In the genomic region with DNA sequence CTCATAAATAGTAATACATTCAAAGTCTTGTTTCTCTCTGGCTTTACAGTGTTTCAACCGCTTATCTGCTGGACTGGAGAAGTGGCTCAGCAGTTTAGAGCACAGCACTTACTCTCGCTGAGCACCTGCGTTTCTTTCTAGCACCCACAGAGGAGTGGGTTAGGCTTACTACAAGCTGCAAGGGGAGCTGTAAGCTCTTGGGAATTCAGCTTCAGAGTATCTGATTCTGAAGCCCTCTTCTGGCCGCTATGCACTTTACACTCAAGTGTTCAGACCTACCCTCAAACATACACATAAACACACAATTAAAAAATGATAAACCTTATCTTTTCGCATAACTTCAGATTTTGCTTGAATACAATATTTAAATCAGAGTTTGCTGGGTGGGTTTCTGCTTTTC, we compare ENCODE assay signal across 9 mouse cellular contexts. TPM values are rescaled to one million over a fixed set of nuclear protein-coding genes. Genes with fewer than 3 reads are reported as not detected.
DNase-seq lines count a peak whose midpoint lies in the region; ATAC-seq and TF ChIP-seq lines count a peak whose summit lies in the region.
"Had no signal": no experiment of that assay in that cellular context is flagged by ENCODE, and none has a peak within 500 bp of the region (broad histone marks: within the 10 kb centered on the region; RNA-seq: fewer than 3 reads in every experiment).

No protein-coding gene starts in this region.

- WGBS in hindbrain, embryonic 11.5 days = 28% methylated on average over 5 of the region's 5 CpGs
- 28% methylated on average over 5 of the region's 5 CpGs for WGBS in hindbrain, embryonic 10.5 days
- WGBS in intestine, embryonic 14.5 days = 28% methylated on average over 5 of the region's 5 CpGs
- WGBS in stomach, postnatal 0 days = 29% methylated on average over 5 of the region's 5 CpGs

- no peaks in the 10 kb centered on the region for H3K9me3 ChIP-seq in hindbrain, embryonic 11.5 days (ENCODE audit: control insufficient read depth, low read length)
- no peaks in the 10 kb centered on the region for H3K9me3 ChIP-seq in hindbrain, embryonic 10.5 days
- H3K9me3 ChIP-seq in intestine, embryonic 14.5 days (ENCODE audit: control insufficient read depth, low read length) = no peaks in the 10 kb centered on the region
- no peaks in the 10 kb centered on the region for H3K9me3 ChIP-seq in stomach, postnatal 0 days (ENCODE audit: control insufficient read depth, low read length)

- ATAC-seq in hindbrain, embryonic 11.5 days (ENCODE audit: low FRiP score) = no peak; the same call in 1 of the 2 replicates
- 0 out of 2 replicates have a peak, but pooled peaks have one; percentile 62 for ATAC-seq in intestine, embryonic 14.5 days (replicated peaks; ENCODE audit: low FRiP score, low TSS enrichment, low read depth)
- no peak for ATAC-seq in stomach, postnatal 0 days (ENCODE audit: low FRiP score, low TSS enrichment)

- DNase-seq in hindbrain, embryonic 11.5 days (ENCODE audit: low spot score) = peak; percentile 23
- no peak for DNase-seq in hindbrain, embryonic 10.5 days (ENCODE audit: low spot score)
- DNase-seq in thymus, postnatal 0 days (ENCODE audit: low spot score) = peak; percentile 8
- DNase-seq in thymus, postnatal 10 days (ENCODE audit: low spot score in 2 of 2) = no peak
- no peak for DNase-seq in intestine, embryonic 14.5 days (ENCODE audit: low spot score)
- DNase-seq in stomach, postnatal 0 days (ENCODE audit: low spot score) = no peak
- no peak for DNase-seq in testis, postnatal 14 days (ENCODE audit: low spot score)
- no peak for DNase-seq in frontal cortex, postnatal 25 days (ENCODE audit: low spot score in 2 of 2)
- DNase-seq: right cerebral cortex, postnatal 14 days had no signal

- H3K27me3 ChIP-seq in hindbrain, embryonic 11.5 days (ENCODE audit: control insufficient read depth, insufficient read depth, low read length) = no peaks in the 10 kb centered on the region
- H3K27me3 ChIP-seq in hindbrain, embryonic 10.5 days (ENCODE audit: insufficient read depth, poor library complexity, severe bottlenecking) = no peaks in the 10 kb centered on the region
- no peaks in the 10 kb centered on the region for H3K27me3 ChIP-seq in intestine, embryonic 14.5 days (replicated peaks; ENCODE audit: control insufficient read depth, insufficient read depth, low read length)
- no peaks in the 10 kb centered on the region for H3K27me3 ChIP-seq in stomach, postnatal 0 days (ENCODE audit: control insufficient read depth, insufficient read depth, low read length)

- H3K4me3 ChIP-seq in hindbrain, embryonic 11.5 days (ENCODE audit: low read depth, low read length) = no peak overlapping the region
- H3K4me3 ChIP-seq in hindbrain, embryonic 10.5 days = no peak overlapping the region
- H3K4me3 ChIP-seq in intestine, embryonic 14.5 days (ENCODE audit: low read depth, low read length) = no peak overlapping the region
- H3K4me3 ChIP-seq in stomach, postnatal 0 days (ENCODE audit: low read depth, low read length) = no peak overlapping the region

- no peak overlapping the region for H3K4me2 ChIP-seq in hindbrain, embryonic 11.5 days (replicated peaks; ENCODE audit: low read depth, low read length)
- no peak overlapping the region for H3K4me2 ChIP-seq in intestine, embryonic 14.5 days (ENCODE audit: low read length)
- no peak overlapping the region for H3K4me2 ChIP-seq in stomach, postnatal 0 days (replicated peaks; ENCODE audit: low read depth)

- peak; percentile 68 for TF ChIP-seq CTCF in stomach, postnatal 0 days (IDR thresholded peaks at IDR 0.05; ENCODE audit: low read depth)

- no peaks in the 10 kb centered on the region for H3K4me1 ChIP-seq in hindbrain, embryonic 11.5 days (replicated peaks; ENCODE audit: control insufficient read depth, insufficient read depth, low read length)
- H3K4me1 ChIP-seq in hindbrain, embryonic 10.5 days (replicated peaks) = no peaks in the 10 kb centered on the region
- H3K4me1 ChIP-seq in intestine, embryonic 14.5 days (replicated peaks; ENCODE audit: control insufficient read depth, insufficient read depth, low read length) = no peaks in the 10 kb centered on the region
- H3K4me1 ChIP-seq in stomach, postnatal 0 days (replicated peaks; ENCODE audit: control insufficient read depth, insufficient read depth) = no peaks in the 10 kb centered on the region

- TF ChIP-seq EP300 in stomach, postnatal 0 days (optimal IDR thresholded peaks at IDR 0.05) = no peak

- H3K36me3 ChIP-seq in hindbrain, embryonic 11.5 days (ENCODE audit: control insufficient read depth, insufficient read depth, low read length) = no peaks in the 10 kb centered on the region
- no peaks in the 10 kb centered on the region for H3K36me3 ChIP-seq in hindbrain, embryonic 10.5 days
- no peaks in the 10 kb centered on the region for H3K36me3 ChIP-seq in intestine, embryonic 14.5 days (ENCODE audit: control insufficient read depth, insufficient read depth, low read length)
- no peaks in the 10 kb centered on the region for H3K36me3 ChIP-seq in stomach, postnatal 0 days (ENCODE audit: control insufficient read depth, insufficient read depth, low read length)

- no peak overlapping the region for H3K9ac ChIP-seq in hindbrain, embryonic 11.5 days (ENCODE audit: low read depth, low read length)
- no peak overlapping the region for H3K9ac ChIP-seq in intestine, embryonic 14.5 days (ENCODE audit: low read length)
- H3K9ac ChIP-seq in stomach, postnatal 0 days (ENCODE audit: low read length) = no peak overlapping the region

- no peak overlapping the region for H3K27ac ChIP-seq in hindbrain, embryonic 11.5 days (ENCODE audit: low read depth, low read length)
- no peak overlapping the region for H3K27ac ChIP-seq in hindbrain, embryonic 10.5 days
- no peak overlapping the region for H3K27ac ChIP-seq in intestine, embryonic 14.5 days (ENCODE audit: low read depth)
- no peak overlapping the region for H3K27ac ChIP-seq in stomach, postnatal 0 days (replicated peaks)

RNA-seq across cellular contexts. Expression of a gene that starts 24.6 kb away (rescaled TPM):
- 43.1 and 47.3 TPM in 2 replicates for polyA plus RNA-seq in hindbrain, embryonic 11.5 days (2014; fragmentation: Nextera tagmentation; extraction: Ambion mirVana)
- 43.9 and 45.2 TPM in 2 replicates for polyA plus RNA-seq in hindbrain, embryonic 10.5 days (2016; fragmentation: Nextera tagmentation; extraction: Ambion mirVana)
- 30.4 and 36.4 TPM in 2 replicates for polyA plus RNA-seq in thymus, postnatal 0 days (2015; fragmentation: Nextera tagmentation; extraction: Ambion mirVana)
- polyA plus RNA-seq in intestine, embryonic 14.5 days (2014; fragmentation: Nextera tagmentation; extraction: Ambion mirVana) = 36.2 and 39.8 TPM in 2 replicates
- 33.0 and 35.5 TPM in 2 replicates for polyA plus RNA-seq in stomach, postnatal 0 days (2015; fragmentation: Nextera tagmentation; extraction: Ambion mirVana)

Comparison
In these comparisons a context has a peak if more than half of its experiments do, and no peak if none do; other contexts are left out.
1. DNase-seq: peak in hindbrain, embryonic 11.5 days (single experiment) and thymus, postnatal 0 days (single experiment); none in hindbrain, embryonic 10.5 days (single experiment), thymus, postnatal 10 days (0 of 2), intestine, embryonic 14.5 days (single experiment), stomach, postnatal 0 days (single experiment), testis, postnatal 14 days (single experiment) and frontal cortex, postnatal 25 days (0 of 2).